Mouse (Mus musculus) spleen, postnatal 4 days (tissue): Measurements from ENCODE around the gene Gm5941.
"Not testable (repeated sequence)": the region's sequence is repeated elsewhere in the genome, so short reads cannot be mapped to it uniquely, and the experiment has no call there.

Experiments
- DNase-seq, 2 experiments: peaks; one replicate each; pipeline ENCODE4 v3.0.0; 2022; ENCODE audit warnings: low spot score in 2 of 2

Gene Gm5941

DNA sequence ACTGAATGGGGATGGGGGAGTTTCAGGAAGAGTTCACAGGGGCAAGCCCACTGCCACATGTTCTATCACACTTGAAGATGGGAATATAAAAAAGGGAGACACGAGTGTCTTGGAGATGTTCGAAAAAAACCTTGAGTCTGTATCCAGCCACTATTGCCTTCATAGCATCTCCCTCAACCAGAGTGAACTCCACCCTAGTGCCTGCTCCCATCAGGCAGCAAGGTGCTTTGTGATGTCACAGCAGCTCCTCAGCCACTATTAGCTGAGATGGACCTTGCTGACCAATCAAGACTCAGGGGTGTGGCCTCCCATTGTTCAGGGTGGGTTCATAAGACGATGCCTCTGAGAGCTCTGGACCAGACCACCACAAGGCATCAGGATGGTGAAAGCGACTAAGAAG is at the start of gene Gm5941:
Gene Gm5941 (plus strand): TSS at position 301 of the 400 bp plus-strand sequence.
- not testable (repeated sequence) for DNase-seq

DNA sequence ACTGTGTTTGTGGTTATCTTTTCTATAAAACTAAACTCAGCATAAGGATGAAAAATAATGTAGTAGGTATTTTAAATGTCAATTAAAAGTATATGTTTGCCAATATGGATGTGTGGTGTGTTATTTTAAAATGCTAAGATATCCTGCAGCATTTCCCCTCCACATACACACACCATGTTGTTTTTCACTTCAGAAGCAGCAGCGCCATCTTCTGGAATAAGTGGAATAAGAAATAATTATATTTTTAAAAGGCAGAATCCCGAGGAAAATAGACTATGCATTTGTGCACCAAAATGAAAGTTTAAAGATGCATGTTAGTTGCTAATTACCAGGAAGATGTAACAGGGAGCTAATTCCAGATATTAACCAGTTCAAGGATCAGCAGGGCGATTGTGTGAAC is 29.3 kb upstream of the Gm5941 start:
- DNase-seq = no peak

DNA sequence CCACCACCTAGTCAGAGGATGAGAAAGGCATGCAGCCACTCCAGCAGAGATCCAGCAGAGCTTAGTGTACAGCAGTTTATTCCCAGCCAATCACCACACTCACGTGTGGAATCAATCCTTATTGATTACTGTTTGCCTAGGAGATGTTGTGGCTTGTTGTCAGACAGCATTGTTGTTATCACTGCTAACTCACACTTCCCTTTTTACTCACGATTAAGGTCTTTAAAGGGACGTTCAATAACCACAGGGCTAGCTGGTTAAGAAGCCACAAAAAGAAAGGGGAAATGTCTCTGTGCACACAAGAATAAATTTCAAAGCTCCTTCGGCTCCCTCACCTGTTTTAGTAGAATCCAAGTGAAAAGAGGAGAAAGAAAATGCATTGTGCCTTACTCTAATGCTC is 25.0 kb upstream of the Gm5941 start:
- DNase-seq = no peak

DNA sequence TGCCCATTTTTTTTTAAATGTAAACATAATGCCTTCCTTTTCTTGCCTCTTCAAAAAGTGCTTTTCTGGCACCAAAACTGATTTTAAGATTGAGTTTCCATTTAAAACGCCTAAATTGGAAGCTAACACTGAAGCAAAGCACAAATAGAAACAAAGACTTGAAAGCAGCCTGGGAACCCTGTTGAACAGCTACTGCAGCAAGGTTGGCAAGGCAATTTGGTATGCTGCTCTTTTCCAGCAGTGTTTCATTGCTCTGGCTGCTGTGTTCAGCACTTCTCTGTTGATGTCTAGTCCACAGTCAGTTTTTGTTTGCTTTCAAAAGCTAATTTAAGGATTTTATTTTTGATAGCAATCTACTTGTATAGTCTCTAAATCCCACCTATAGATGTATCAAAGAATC is 8.5 kb downstream of the Gm5941 start:
- no peak for DNase-seq

DNA sequence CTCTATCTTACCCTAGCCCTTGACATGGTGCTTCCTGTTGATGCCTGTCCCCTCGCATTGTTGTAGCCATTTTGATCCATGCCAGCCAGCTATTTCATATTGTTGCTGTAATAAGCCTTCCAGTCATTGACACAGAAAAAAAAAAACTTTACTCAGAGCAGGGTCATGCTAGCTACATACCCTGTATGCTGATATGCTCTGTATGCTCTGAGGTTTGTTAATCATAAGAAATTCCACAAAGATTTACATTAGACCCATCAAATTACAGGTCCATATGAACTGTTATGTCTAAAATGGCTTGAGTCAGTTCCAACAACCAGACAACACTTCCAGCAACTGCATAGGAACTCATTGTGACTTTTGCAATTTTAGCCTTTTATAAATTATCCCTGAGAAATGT is 38.1 kb downstream of the Gm5941 start:
- DNase-seq = no peak
